Mouse (Mus musculus) cortical plate, adult 2 months (tissue): ENCODE measurements around the gene Fastk.

Experiments
- CTCF ChIP-seq: fragments of 200-500 bp; IDR thresholded peaks from 2 replicates; pipeline ENCODE4 v1.5.1; 2011; ENCODE audit warnings: mild to moderate bottlenecking, control low read depth, low read length; ENCODE audit not compliant: insufficient read depth; ENCODE audit errors: extremely low read depth
- POLR2A ChIP-seq: fragments of 200-500 bp; IDR thresholded peaks from 2 replicates; pipeline ENCODE4 v1.6.1; 2011; ENCODE audit warnings: mild to moderate bottlenecking, low read length, control low read depth; ENCODE audit not compliant: insufficient read depth; ENCODE audit errors: extremely low read depth

- TF ChIP-seq CTCF (no peak), POLR2A (no peak)
Measured at GRCm38 (mm10) chr5:24426037-24426432, 19.1 kb downstream of the Fastk start.
